Mouse (Mus musculus) intestine, embryonic 16.5 days (tissue): ENCODE results near the gene Anxa4. TPM values are rescaled to one million over a fixed set of nuclear protein-coding genes. Genes with fewer than 3 reads are reported as not detected.

Experiments used
- ATAC-seq: fragments of 200-750 bp; cut with Nextera tagmentation; 2 replicates; pipeline ENCODE4 v1.8.0; 2017; ENCODE audit warnings: moderate TSS enrichment, moderate library complexity
- H3K27ac ChIP-seq: fragments of 300-500 bp; sonication (generic); 2 replicates; pipeline ENCODE4 v1.5.1; 2014; ENCODE audit warnings: mild to moderate bottlenecking, low read length
- H3K27me3 ChIP-seq: fragments of 300-500 bp; sonication (generic); replicated peaks from 2 replicates; pipeline ENCODE4 v1.6.1; 2014; ENCODE audit warnings: low read length, control low read depth, mixed read lengths; ENCODE audit not compliant: control insufficient read depth, insufficient read depth
- H3K36me3 ChIP-seq: fragments of 300-500 bp; sonication (generic); 2 replicates; pipeline ENCODE4 v1.6.1; 2014; ENCODE audit warnings: low read length, control low read depth; ENCODE audit not compliant: control insufficient read depth, insufficient read depth
- H3K4me1 ChIP-seq: fragments of 300-500 bp; sonication (generic); 2 replicates; pipeline ENCODE4 v1.6.1; 2014; ENCODE audit warnings: low read length, control low read depth, mixed read lengths; ENCODE audit not compliant: control insufficient read depth, insufficient read depth
- H3K4me2 ChIP-seq: fragments of 300-500 bp; sonication (generic); 2 replicates; pipeline ENCODE4 v1.6.1; 2014; ENCODE audit warnings: low read depth, low read length, control low read depth
- H3K4me3 ChIP-seq: fragments of 300-500 bp; sonication (generic); 2 replicates; pipeline ENCODE4 v1.5.1; 2014; ENCODE audit warnings: mild to moderate bottlenecking, low read length
- H3K9ac ChIP-seq: fragments of 300-500 bp; sonication (generic); 2 replicates; pipeline ENCODE4 v1.6.1; 2014; ENCODE audit warnings: low read depth, low read length
- H3K9me3 ChIP-seq: fragments of 300-500 bp; sonication (generic); 2 replicates; pipeline ENCODE4 v1.6.1; 2016; ENCODE audit warnings: low read length, control low read depth; ENCODE audit not compliant: control insufficient read depth
- WGBS: fragments of 180-500 bp; shearing (Covaris S2); extraction: QIAGEN DNeasy Blood & Tissue Kit; methylation state at CpG from one replicate; pipeline ENCODE4 v1.1.7; 2014; 5-methylcytosine and 5-hydroxymethylcytosine counted together
- polyA plus RNA-seq: library from polyadenylated mRNA; unstranded; fragments of >200 nt; fragmentation: Nextera tagmentation; extraction: Ambion mirVana; gene quantifications from 2 replicates; pipeline ENCODE4 v1.2.1, GENCODE M21; 2015

Gene Anxa4
- polyA plus RNA-seq, 1 experiment from 2014 or later, result 538 TPM

- H3K4me1 ChIP-seq, result peaks cover 9% of the 10 kb centered on the region
- no peak overlapping the region for H3K4me3 ChIP-seq
- no peak overlapping the region for H3K9ac ChIP-seq
- no peaks in the 10 kb centered on the region for H3K27me3 ChIP-seq
- H3K27ac ChIP-seq, result no peak overlapping the region
- no peak overlapping the region for H3K4me2 ChIP-seq
- 66% methylated on average over 4 of the region's 4 CpGs for WGBS
- ATAC-seq, result no peak
- H3K9me3 ChIP-seq, result no peaks in the 10 kb centered on the region
- peaks cover 10% of the 10 kb centered on the region for H3K36me3 ChIP-seq
These were observed 43.6 kb downstream of the Anxa4 start for GRCm38 (mm10) chr6:86749817-86750216.

GRCm38 (mm10) chr6:86747171-86747570 is 46.2 kb downstream of the Anxa4 start:
- Histone ChIP-seq H3K27me3 (no peaks in the 10 kb centered on the region), H3K36me3 (peaks cover 8% of the 10 kb centered on the region), H3K27ac (no peak overlapping the region), H3K4me3 (no peak overlapping the region), H3K9me3 (no peaks in the 10 kb centered on the region), H3K4me2 (no peak overlapping the region), H3K4me1 (no peaks in the 10 kb centered on the region), H3K9ac (no peak overlapping the region)
- no peak for ATAC-seq

GRCm38 (mm10) chr6:86740652-86741051 is 52.7 kb downstream of the Anxa4 start:
- H3K27ac ChIP-seq, result no peak overlapping the region
- no peak for ATAC-seq
- no peaks in the 10 kb centered on the region for H3K27me3 ChIP-seq
- no peak overlapping the region for H3K4me2 ChIP-seq
- no peaks in the 10 kb centered on the region for H3K9me3 ChIP-seq
- no peak overlapping the region for H3K9ac ChIP-seq
- no peaks in the 10 kb centered on the region for H3K4me1 ChIP-seq
- peaks cover 14% of the 10 kb centered on the region for H3K36me3 ChIP-seq
- H3K4me3 ChIP-seq, result no peak overlapping the region
- WGBS, result 37% methylated on average over 3 of the region's 3 CpGs

DNA sequence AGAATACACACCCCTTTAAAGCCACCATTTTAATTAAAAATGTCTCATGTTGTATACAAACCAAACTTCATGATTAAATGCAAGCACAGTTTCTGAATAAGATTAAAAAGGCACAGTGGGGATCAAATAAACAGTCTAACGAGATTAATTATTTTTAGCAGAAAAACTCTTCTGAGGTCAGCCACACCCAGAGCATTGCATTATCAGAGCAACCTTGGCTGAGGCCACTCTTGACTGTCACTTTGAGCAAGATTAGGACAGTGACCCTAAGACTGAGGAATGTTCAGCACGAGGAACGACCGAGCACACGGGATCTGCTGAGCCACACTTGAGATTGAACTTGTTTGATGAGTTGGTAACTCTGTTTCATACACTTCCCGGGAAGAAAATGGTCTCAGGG is 56.6 kb downstream of the Anxa4 start:
- 69% methylated on average over 6 of the region's 6 CpGs for WGBS
- Histone ChIP-seq H3K4me3 (no peak overlapping the region), H3K4me1 (no peaks in the 10 kb centered on the region; the same call in 1 of the 2 replicates), H3K36me3 (peaks cover 10% of the 10 kb centered on the region), H3K4me2 (no peak overlapping the region), H3K27ac (no peak overlapping the region), H3K27me3 (no peaks in the 10 kb centered on the region), H3K9ac (no peak overlapping the region), H3K9me3 (no peaks in the 10 kb centered on the region)
- no peak for ATAC-seq

DNA sequence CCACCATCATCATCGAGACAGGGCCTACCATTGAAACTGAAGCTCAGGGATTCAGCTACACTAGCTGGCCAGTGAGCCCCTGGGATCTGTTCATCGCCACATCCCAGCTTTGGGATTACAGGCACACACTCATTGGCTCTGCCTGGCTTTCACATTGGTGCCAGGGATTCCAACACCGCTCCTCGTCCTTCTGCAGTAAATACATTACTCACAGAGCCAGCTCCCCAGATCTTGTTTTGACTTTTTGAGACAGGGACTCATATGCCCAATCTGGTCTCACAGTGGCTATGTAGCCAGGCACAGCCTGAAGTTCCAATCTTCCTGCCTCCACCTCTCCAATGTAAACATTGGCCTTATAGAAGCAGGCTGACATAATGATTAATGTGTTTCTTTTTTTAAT is 57.1 kb downstream of the Anxa4 start:
- Histone ChIP-seq H3K27ac (no peak overlapping the region), H3K4me2 (no peak overlapping the region), H3K4me3 (no peak overlapping the region), H3K9ac (no peak overlapping the region), H3K9me3 (no peaks in the 10 kb centered on the region), H3K36me3 (peaks cover 10% of the 10 kb centered on the region), H3K4me1 (no peaks in the 10 kb centered on the region; the same call in 1 of the 2 replicates), H3K27me3 (no peaks in the 10 kb centered on the region)
- WGBS, result 82% methylated on average over 4 of the region's 4 CpGs
- no peak for ATAC-seq

- WGBS, result under 1% methylated on average over 59 of the region's 59 CpGs
These were observed 60.1 kb downstream of the Anxa4 start, which contains the start of gene Gmcl1 for GRCm38 (mm10) chr6:86733183-86733876. Gene Gmcl1, minus strand, starts transcription at chr6:86733383.

GRCm38 (mm10) chr6:86732276-86733173 is 60.9 kb downstream of the Anxa4 start:
- H3K4me3 ChIP-seq, result peak overlapping the region; percentile 97
- peak; percentile 52 for ATAC-seq
- peaks cover 2% of the 10 kb centered on the region; the same call in 1 of the 2 replicates for H3K4me1 ChIP-seq
- H3K9ac ChIP-seq, result peak overlapping the region; percentile 94
- no peaks in the 10 kb centered on the region for H3K27me3 ChIP-seq
- H3K27ac ChIP-seq, result peak overlapping the region; percentile 80
- under 1% methylated on average over 58 of the region's 62 CpGs for WGBS
- no peaks in the 10 kb centered on the region for H3K9me3 ChIP-seq
- peak overlapping the region; percentile 89 for H3K4me2 ChIP-seq
- 0 out of 2 replicates have a peak, but pooled peaks cover 3% of the 10 kb centered on the region for H3K36me3 ChIP-seq

More at GRCm38 (mm10) chr6:86733183-86733876, 60.1 kb downstream of the Anxa4 start, which contains the start of gene Gmcl1:
- ATAC-seq, result peak; percentile 97
- Histone ChIP-seq H3K27ac (peak within 1 kb of the TSS; percentile 80), H3K9ac (peak within 1 kb of the TSS; percentile 94), H3K4me1 (peaks cover 2% of the 10 kb centered on the region; the same call in 1 of the 2 replicates), H3K9me3 (no peaks in the 10 kb centered on the region), H3K4me3 (peak within 1 kb of the TSS; percentile 97), H3K36me3 (0 out of 2 replicates have a peak, but pooled peaks cover 3% of the 10 kb centered on the region), H3K4me2 (peak within 1 kb of the TSS; percentile 89), H3K27me3 (no peaks in the 10 kb centered on the region)

DNA sequence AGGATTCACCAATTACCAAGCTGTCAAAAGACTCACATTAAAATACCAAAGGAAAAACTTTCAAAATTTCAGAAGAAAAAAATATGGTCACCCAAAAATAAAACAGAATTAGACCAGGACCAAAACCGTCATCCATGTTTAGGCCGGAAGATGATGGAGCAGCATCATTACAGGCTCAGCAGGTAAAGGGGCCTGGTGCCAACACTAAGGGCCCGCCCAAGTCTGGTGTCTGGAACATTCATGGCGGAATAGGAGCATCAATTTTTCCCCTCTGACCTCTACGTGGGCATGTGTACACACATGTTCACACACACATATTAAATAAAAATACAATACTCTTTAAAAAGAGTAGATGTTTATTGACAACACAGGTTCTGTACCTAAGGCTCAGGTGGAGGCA is 64.7 kb downstream of the Anxa4 start:
- WGBS, result 87% methylated on average over 5 of the region's 5 CpGs
- H3K36me3 ChIP-seq, result no peaks in the 10 kb centered on the region
- no peak overlapping the region for H3K27ac ChIP-seq
- no peaks in the 10 kb centered on the region for H3K27me3 ChIP-seq
- H3K4me2 ChIP-seq, result no peak overlapping the region
- 0 out of 2 replicates have a peak, but pooled peaks cover 2% of the 10 kb centered on the region for H3K4me1 ChIP-seq
- ATAC-seq, result no peak
- H3K9me3 ChIP-seq, result no peaks in the 10 kb centered on the region
- H3K4me3 ChIP-seq, result no peak overlapping the region
- no peak overlapping the region for H3K9ac ChIP-seq

GRCm38 (mm10) chr6:86721977-86722376 is 71.4 kb downstream of the Anxa4 start:
- no peak overlapping the region for H3K4me3 ChIP-seq
- no peaks in the 10 kb centered on the region for H3K27me3 ChIP-seq
- H3K27ac ChIP-seq, result no peak overlapping the region
- no peaks in the 10 kb centered on the region for H3K4me1 ChIP-seq
- no peak overlapping the region for H3K9ac ChIP-seq
- H3K9me3 ChIP-seq, result no peaks in the 10 kb centered on the region
- no peaks in the 10 kb centered on the region for H3K36me3 ChIP-seq
- no peak overlapping the region for H3K4me2 ChIP-seq
- 75% methylated on average over 3 of the region's 3 CpGs for WGBS
- ATAC-seq, result no peak
